In the genomic region with DNA sequence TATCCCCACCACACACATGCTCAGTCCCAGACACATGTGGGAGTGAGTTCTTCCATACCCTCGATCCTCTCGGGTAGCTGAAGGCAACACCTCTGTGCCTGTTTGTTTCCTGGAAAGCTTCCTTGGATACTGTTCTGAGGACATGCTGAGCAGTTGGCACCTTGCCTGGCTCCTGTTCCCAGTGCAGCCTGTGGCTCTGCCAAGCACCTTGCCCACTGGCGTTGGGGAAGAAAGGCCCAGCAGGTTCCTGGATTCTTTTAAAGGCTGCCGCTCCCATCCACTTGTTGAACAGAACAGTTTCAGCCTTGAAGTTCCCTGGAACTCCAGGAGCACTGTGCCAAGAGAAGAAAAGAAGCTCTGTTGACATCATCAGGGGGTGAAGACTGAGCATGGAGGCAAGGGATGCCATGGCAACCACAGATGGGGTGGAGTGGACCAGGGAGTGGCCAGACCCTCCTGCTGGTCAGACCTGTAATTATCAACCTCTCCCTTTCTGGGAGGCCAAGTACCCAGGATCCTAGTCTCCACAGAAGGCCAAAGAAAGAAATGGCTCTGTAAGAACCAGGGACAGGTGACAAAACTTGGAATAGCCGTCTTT, we compare ENCODE assay signal across 10 mouse cellular contexts.
DNase-seq lines count a peak whose midpoint lies in the region; ATAC-seq lines count a peak whose summit lies in the region.
"Had no signal": no experiment of that assay in that cellular context is flagged by ENCODE, and none has a peak within 500 bp of the region (broad histone marks: within the 10 kb centered on the region; RNA-seq: fewer than 3 reads in every experiment).

No protein-coding gene starts in this region.

- no peak overlapping the region for H3K4me3 ChIP-seq in hindbrain, embryonic 10.5 days
- no peak overlapping the region for H3K4me3 ChIP-seq in hindbrain, embryonic 12.5 days

- H3K9me3 ChIP-seq in hindbrain, embryonic 10.5 days: no peaks in the 10 kb centered on the region
- H3K9me3 ChIP-seq in hindbrain, embryonic 12.5 days (replicated peaks): no peaks in the 10 kb centered on the region; the same call in 1 of the 2 replicates

- peaks cover 32% of the 10 kb centered on the region for H3K4me1 ChIP-seq in hindbrain, embryonic 10.5 days (replicated peaks)
- H3K4me1 ChIP-seq in hindbrain, embryonic 12.5 days: peaks cover 21% of the 10 kb centered on the region

- H3K27ac ChIP-seq in hindbrain, embryonic 10.5 days: peak overlapping the region; percentile 41; the same call in 1 of the 2 replicates
- no peak overlapping the region for H3K27ac ChIP-seq in hindbrain, embryonic 12.5 days
- H3K27ac ChIP-seq: kidney, postnatal 0 days had no signal

- WGBS in hindbrain, embryonic 10.5 days: 67% methylated on average over 5 of the region's 5 CpGs
- 43% methylated on average over 5 of the region's 5 CpGs for WGBS in hindbrain, embryonic 12.5 days

- ATAC-seq in hindbrain, embryonic 12.5 days (ENCODE audit: low FRiP score): no peak; the same call in 1 of the 2 replicates
- peak; percentile 32; the same call in 1 of the 2 replicates for ATAC-seq in cerebellum, adult (ENCODE audit: insufficient number of reproducible peaks, low FRiP score, low TSS enrichment)

- no peak for DNase-seq in hindbrain, embryonic 10.5 days (ENCODE audit: low spot score)
- peak; percentile 12 to 16 for DNase-seq in frontal cortex, postnatal 14 days (ENCODE audit: low spot score in 2 of 2)
- peak; percentile 37 to 42 for DNase-seq in layer of hippocampus, postnatal 36 days
- peak; percentile 25 for DNase-seq in skeletal muscle tissue, adult 2 months (ENCODE audit: low read depth, low spot score)
- DNase-seq in B cell, adult 2 months: no peak
- no peak for DNase-seq in urinary bladder, postnatal 10 days (ENCODE audit: low spot score)

- no peaks in the 10 kb centered on the region for H3K36me3 ChIP-seq in hindbrain, embryonic 10.5 days
- H3K36me3 ChIP-seq in hindbrain, embryonic 12.5 days: no peaks in the 10 kb centered on the region
- H3K36me3 ChIP-seq: G1E had no signal

- H3K9ac ChIP-seq in hindbrain, embryonic 12.5 days: no peak overlapping the region

- H3K4me2 ChIP-seq in hindbrain, embryonic 12.5 days (replicated peaks): no peak overlapping the region

- H3K27me3 ChIP-seq in hindbrain, embryonic 10.5 days (ENCODE audit: insufficient read depth, poor library complexity, severe bottlenecking): 0 out of 2 replicates have a peak, but pooled peaks cover 6% of the 10 kb centered on the region
- H3K27me3 ChIP-seq in hindbrain, embryonic 12.5 days: no peaks in the 10 kb centered on the region

Comparison
In these comparisons a context has a peak if more than half of its experiments do, and no peak if none do; other contexts are left out.
1. DNase-seq: peak in frontal cortex, postnatal 14 days (2 of 2), layer of hippocampus, postnatal 36 days (2 of 2) and skeletal muscle tissue, adult 2 months (single experiment); none in hindbrain, embryonic 10.5 days (single experiment), B cell, adult 2 months (0 of 2) and urinary bladder, postnatal 10 days (single experiment).